Mouse (Mus musculus) embryonic facial prominence, embryonic 11.5 days (tissue): ENCODE results near the gene Uroc1. TPM values are rescaled to one million over a fixed set of nuclear protein-coding genes. Genes with fewer than 3 reads are reported as not detected.

ENCODE experiments used
- ATAC-seq: fragments of 200-750 bp; cut with Nextera tagmentation; replicated peaks from 2 replicates; pipeline ENCODE4 v1.8.0; 2017; ENCODE audit warnings: low read depth; ENCODE audit not compliant: insufficient number of reproducible peaks, low FRiP score, low TSS enrichment
- DNase-seq: peaks from one replicate; pipeline ENCODE4 v3.0.0-alpha.2; 2015; ENCODE audit warnings: low spot score
- H3K27ac ChIP-seq: fragments of 300-500 bp; sonication (generic); replicated peaks from 2 replicates; pipeline ENCODE4 v1.5.1; 2014; ENCODE audit warnings: mild to moderate bottlenecking, low read depth, low read length, control low read depth
- H3K27me3 ChIP-seq: fragments of 300-500 bp; sonication (generic); 2 replicates; pipeline ENCODE4 v1.6.1; 2014; ENCODE audit warnings: mild to moderate bottlenecking, low read length, moderate library complexity, mixed read lengths; ENCODE audit not compliant: control insufficient read depth, insufficient read depth
- H3K36me3 ChIP-seq: fragments of 300-500 bp; sonication (generic); replicated peaks from 2 replicates; pipeline ENCODE4 v1.6.1; 2014; ENCODE audit warnings: low read depth, mild to moderate bottlenecking, low read length, moderate library complexity, mixed read lengths; ENCODE audit not compliant: control insufficient read depth, insufficient read depth
- H3K4me1 ChIP-seq: fragments of 300-500 bp; sonication (generic); 2 replicates; pipeline ENCODE4 v1.6.1; 2014; ENCODE audit warnings: low read length, mixed read lengths; ENCODE audit not compliant: control insufficient read depth, insufficient read depth
- H3K4me2 ChIP-seq: fragments of 300-500 bp; sonication (generic); 2 replicates; pipeline ENCODE4 v1.6.1; 2014; ENCODE audit warnings: low read depth, mild to moderate bottlenecking, control low read depth, low read length, moderate library complexity
- H3K4me3 ChIP-seq: fragments of 300-500 bp; sonication (generic); 2 replicates; pipeline ENCODE4 v1.5.1; 2014; ENCODE audit warnings: low read depth, low read length, control low read depth
- H3K9ac ChIP-seq: fragments of 300-500 bp; sonication (generic); replicated peaks from 2 replicates; pipeline ENCODE4 v1.6.1; 2014; ENCODE audit warnings: mild to moderate bottlenecking, control low read depth, low read length
- H3K9me3 ChIP-seq: fragments of 300-500 bp; sonication (generic); replicated peaks from 2 replicates; pipeline ENCODE4 v1.6.1; 2016; ENCODE audit warnings: mild to moderate bottlenecking, low read length, inconsistent platforms, mixed read lengths; ENCODE audit not compliant: control insufficient read depth
- WGBS: fragments of 180-500 bp; shearing (Covaris S2); extraction: QIAGEN DNeasy Blood & Tissue Kit; methylation state at CpG from one replicate; pipeline ENCODE4 v1.1.7; 2014; 5-methylcytosine and 5-hydroxymethylcytosine counted together
- polyA plus RNA-seq: library from polyadenylated mRNA; unstranded; fragments of >200 nt; fragmentation: Nextera tagmentation; extraction: Ambion mirVana; gene quantifications from 2 replicates; pipeline ENCODE4 v1.2.1, GENCODE M21; 2014

Gene Uroc1
- polyA plus RNA-seq, 1 experiment from 2014 or later = not detected

- Histone ChIP-seq H3K4me2 (no peak overlapping the region), H3K4me3 (no peak overlapping the region), H3K27ac (no peak overlapping the region), H3K9ac (no peak overlapping the region), H3K27me3 (no peaks in the 10 kb centered on the region), H3K36me3 (no peaks in the 10 kb centered on the region), H3K4me1 (no peaks in the 10 kb centered on the region; the same call in 1 of the 2 replicates), H3K9me3 (no peaks in the 10 kb centered on the region; the same call in 1 of the 2 replicates)
- DNase-seq (no peak), ATAC-seq (no peak)
- 89% methylated on average over 2 of the region's 2 CpGs for WGBS
These were observed 14.1 kb upstream of the Uroc1 start for GRCm38 (mm10) chr6:90319019-90319418.

GRCm38 (mm10) chr6:90319475-90320191 is 13.5 kb upstream of the Uroc1 start:
- H3K27me3 ChIP-seq = no peaks in the 10 kb centered on the region
- 78% methylated on average over 7 of the region's 7 CpGs for WGBS
- ATAC-seq = no peak

GRCm38 (mm10) chr6:90320429-90320828 is 12.7 kb upstream of the Uroc1 start:
- no peak for DNase-seq
- Histone ChIP-seq H3K4me3 (no peak overlapping the region), H3K9me3 (no peaks in the 10 kb centered on the region; the same call in 1 of the 2 replicates), H3K9ac (no peak overlapping the region), H3K4me1 (no peaks in the 10 kb centered on the region; the same call in 1 of the 2 replicates), H3K27ac (no peak overlapping the region), H3K27me3 (no peaks in the 10 kb centered on the region), H3K36me3 (no peaks in the 10 kb centered on the region), H3K4me2 (no peak overlapping the region)
- ATAC-seq = no peak
- WGBS = 87% methylated on average over 5 of the region's 5 CpGs

More at GRCm38 (mm10) chr6:90319475-90320191, 13.5 kb upstream of the Uroc1 start:
- H3K27ac ChIP-seq = no peak overlapping the region
- H3K4me3 ChIP-seq = no peak overlapping the region
- H3K9ac ChIP-seq = no peak overlapping the region
- H3K36me3 ChIP-seq = no peaks in the 10 kb centered on the region
- H3K9me3 ChIP-seq = no peaks in the 10 kb centered on the region; the same call in 1 of the 2 replicates
- no peaks in the 10 kb centered on the region; the same call in 1 of the 2 replicates for H3K4me1 ChIP-seq
- no peak overlapping the region for H3K4me2 ChIP-seq
- no peak for DNase-seq

DNA sequence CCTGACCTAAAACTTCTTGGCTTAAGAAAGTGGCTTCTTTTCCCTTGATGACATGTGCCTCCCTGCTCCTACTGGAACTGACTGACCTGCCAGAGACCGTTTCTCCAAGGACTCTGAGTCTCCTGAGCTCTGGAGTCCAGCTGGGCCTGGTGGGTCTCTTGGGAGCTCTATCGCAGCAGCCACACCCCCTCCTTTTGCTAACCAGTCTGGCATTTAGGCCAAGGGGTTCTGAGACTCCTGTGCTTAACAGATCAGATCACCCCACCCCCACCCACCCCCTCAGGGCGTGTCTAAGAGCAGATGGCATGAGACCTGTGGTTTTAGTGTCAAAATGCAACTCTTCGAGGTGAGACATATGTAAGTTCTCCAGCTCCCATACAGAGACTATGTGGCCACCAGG is 11.3 kb upstream of the Uroc1 start:
- H3K4me2 ChIP-seq = no peak overlapping the region
- no peaks in the 10 kb centered on the region for H3K36me3 ChIP-seq
- ATAC-seq (no peak), DNase-seq (no peak)
- WGBS = 55% methylated on average over 4 of the region's 4 CpGs
- no peaks in the 10 kb centered on the region for H3K27me3 ChIP-seq
- H3K4me3 ChIP-seq = no peak overlapping the region
- no peaks in the 10 kb centered on the region for H3K9me3 ChIP-seq
- no peak overlapping the region for H3K9ac ChIP-seq
- H3K4me1 ChIP-seq = no peaks in the 10 kb centered on the region; the same call in 1 of the 2 replicates
- H3K27ac ChIP-seq = no peak overlapping the region

- Histone ChIP-seq H3K9ac (no peak overlapping the region), H3K4me2 (no peak overlapping the region), H3K4me1 (no peaks in the 10 kb centered on the region; the same call in 1 of the 2 replicates), H3K27me3 (no peaks in the 10 kb centered on the region), H3K36me3 (no peaks in the 10 kb centered on the region), H3K4me3 (no peak overlapping the region), H3K27ac (no peak overlapping the region), H3K9me3 (no peaks in the 10 kb centered on the region)
- ATAC-seq (no peak), DNase-seq (no peak)
- 96% methylated on average over 3 of the region's 3 CpGs for WGBS
These were observed 9.1 kb upstream of the Uroc1 start for GRCm38 (mm10) chr6:90324026-90324425.

DNA sequence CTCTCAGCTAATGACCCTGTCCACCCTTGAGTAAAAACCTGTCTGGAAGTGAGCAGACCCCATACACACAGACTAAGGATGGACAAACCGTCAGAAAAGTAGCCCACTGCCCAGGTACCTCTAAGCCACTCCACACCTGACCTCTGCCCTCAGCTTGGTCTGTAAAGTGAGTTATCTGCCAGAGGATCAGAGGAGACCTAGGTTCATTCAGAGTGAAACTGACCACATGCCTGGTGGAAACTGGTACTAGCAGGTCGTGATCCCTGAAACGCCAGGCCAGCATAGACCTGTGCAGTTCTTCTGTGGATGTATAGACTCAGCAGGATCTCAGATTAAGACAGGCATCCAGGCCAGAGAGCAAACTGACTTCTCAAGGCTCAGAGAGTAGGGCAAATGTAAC is 8.6 kb upstream of the Uroc1 start:
- 53% methylated on average over 3 of the region's 3 CpGs for WGBS
- no peak overlapping the region for H3K4me3 ChIP-seq
- no peak for DNase-seq
- no peak overlapping the region for H3K4me2 ChIP-seq
- ATAC-seq = no peak
- H3K27ac ChIP-seq = no peak overlapping the region
- no peaks in the 10 kb centered on the region for H3K9me3 ChIP-seq
- no peaks in the 10 kb centered on the region for H3K27me3 ChIP-seq
- H3K9ac ChIP-seq = no peak overlapping the region
- H3K4me1 ChIP-seq = no peaks in the 10 kb centered on the region; the same call in 1 of the 2 replicates
- H3K36me3 ChIP-seq = no peaks in the 10 kb centered on the region

GRCm38 (mm10) chr6:90324991-90325390 is 8.1 kb upstream of the Uroc1 start, which contains the start of gene Chst13:
TSS of gene Chst13 (minus strand) at chr6:90325185.
- DNase-seq = peak; percentile 23
- WGBS = 6% methylated on average over 22 of the region's 22 CpGs
- Histone ChIP-seq H3K27me3 (no peaks in the 10 kb centered on the region), H3K27ac (no peak within 1 kb of the TSS), H3K36me3 (no peaks in the 10 kb centered on the region), H3K4me3 (0 out of 2 replicates have a peak within 1 kb of the TSS, but pooled peaks have one; percentile 9), H3K4me1 (no peaks in the 10 kb centered on the region; the same call in 1 of the 2 replicates), H3K9me3 (no peaks in the 10 kb centered on the region), H3K4me2 (peak within 1 kb of the TSS; percentile 35; the same call in 1 of the 2 replicates), H3K9ac (no peak within 1 kb of the TSS; the same call in 1 of the 2 replicates)
- no peak for ATAC-seq

- no peak for ATAC-seq
- 21% methylated on average over 6 of the region's 6 CpGs for WGBS
- H3K9me3 ChIP-seq = no peaks in the 10 kb centered on the region
- no peak overlapping the region for H3K4me3 ChIP-seq
- no peaks in the 10 kb centered on the region for H3K36me3 ChIP-seq
- DNase-seq = peak; percentile 48
- no peaks in the 10 kb centered on the region; the same call in 1 of the 2 replicates for H3K4me1 ChIP-seq
- no peaks in the 10 kb centered on the region for H3K27me3 ChIP-seq
- no peak overlapping the region for H3K4me2 ChIP-seq
- H3K27ac ChIP-seq = no peak overlapping the region
- H3K9ac ChIP-seq = no peak overlapping the region
These were observed 5.4 kb upstream of the Uroc1 start for GRCm38 (mm10) chr6:90327670-90328069.
